Mouse (Mus musculus) intestine, embryonic 16.5 days (tissue): ENCODE measurements at regions not wholly inside any gene's neighbourhood (a gene's known extent, or its start where the extent isn't known, plus 50 kb on each side); places are given as distances from the start of the nearest gene placed in this dataset.

Source experiments
- ATAC-seq: fragments of 200-750 bp; cut with Nextera tagmentation; 2 replicates; pipeline ENCODE4 v1.8.0; 2017; ENCODE audit warnings: moderate TSS enrichment, moderate library complexity
- H3K27ac ChIP-seq: fragments of 300-500 bp; sonication (generic); 2 replicates; pipeline ENCODE4 v1.5.1; 2014; ENCODE audit warnings: mild to moderate bottlenecking, low read length
- H3K27me3 ChIP-seq: fragments of 300-500 bp; sonication (generic); replicated peaks from 2 replicates; pipeline ENCODE4 v1.6.1; 2014; ENCODE audit warnings: low read length, control low read depth, mixed read lengths; ENCODE audit not compliant: control insufficient read depth, insufficient read depth
- H3K36me3 ChIP-seq: fragments of 300-500 bp; sonication (generic); 2 replicates; pipeline ENCODE4 v1.6.1; 2014; ENCODE audit warnings: low read length, control low read depth; ENCODE audit not compliant: control insufficient read depth, insufficient read depth
- H3K4me1 ChIP-seq: fragments of 300-500 bp; sonication (generic); 2 replicates; pipeline ENCODE4 v1.6.1; 2014; ENCODE audit warnings: low read length, control low read depth, mixed read lengths; ENCODE audit not compliant: control insufficient read depth, insufficient read depth
- H3K4me2 ChIP-seq: fragments of 300-500 bp; sonication (generic); 2 replicates; pipeline ENCODE4 v1.6.1; 2014; ENCODE audit warnings: low read depth, low read length, control low read depth
- H3K4me3 ChIP-seq: fragments of 300-500 bp; sonication (generic); 2 replicates; pipeline ENCODE4 v1.5.1; 2014; ENCODE audit warnings: mild to moderate bottlenecking, low read length
- H3K9ac ChIP-seq: fragments of 300-500 bp; sonication (generic); 2 replicates; pipeline ENCODE4 v1.6.1; 2014; ENCODE audit warnings: low read depth, low read length
- H3K9me3 ChIP-seq: fragments of 300-500 bp; sonication (generic); 2 replicates; pipeline ENCODE4 v1.6.1; 2016; ENCODE audit warnings: low read length, control low read depth; ENCODE audit not compliant: control insufficient read depth
- WGBS: fragments of 180-500 bp; shearing (Covaris S2); extraction: QIAGEN DNeasy Blood & Tissue Kit; methylation state at CpG from one replicate; pipeline ENCODE4 v1.1.7; 2014; 5-methylcytosine and 5-hydroxymethylcytosine counted together

DNA sequence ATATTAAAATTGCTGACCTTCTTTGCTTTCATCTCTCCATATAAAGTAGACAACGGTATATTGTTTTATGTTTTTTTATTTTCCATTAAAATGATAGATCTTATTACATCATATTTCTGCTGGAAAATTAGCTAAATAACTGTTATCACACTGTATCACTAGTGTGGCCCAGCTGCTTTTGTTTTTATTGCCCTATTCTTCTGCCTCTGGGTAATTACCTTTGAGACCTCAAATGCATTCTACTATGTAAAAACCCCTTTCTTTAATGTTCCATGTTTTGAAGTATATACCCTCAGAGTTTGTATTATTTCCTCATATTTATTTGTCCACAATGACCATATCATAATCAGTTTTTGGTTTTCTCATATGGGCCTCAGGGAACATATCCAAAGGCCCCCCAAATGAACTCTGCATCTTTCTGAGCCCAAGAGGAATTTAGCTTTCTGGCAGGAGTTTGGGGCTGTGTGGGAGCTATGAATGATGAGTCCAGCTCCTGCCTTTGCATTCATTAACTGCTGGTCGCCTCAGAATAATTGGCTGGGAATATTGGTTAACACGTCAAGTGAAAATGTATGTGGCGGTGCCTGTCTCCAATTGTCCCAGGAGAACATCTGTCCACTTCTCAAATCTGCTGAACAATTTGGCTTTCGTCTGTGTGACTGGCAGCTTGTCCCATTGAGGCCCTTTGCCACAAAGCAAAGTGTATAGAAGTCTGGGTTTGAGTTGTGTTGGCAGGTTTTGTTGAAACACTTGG lies 721.1 kb upstream of the Slit2 start:
- no peak overlapping the region for H3K4me3 ChIP-seq
- H3K36me3 ChIP-seq: no peaks in the 10 kb centered on the region
- no peaks in the 10 kb centered on the region for H3K27me3 ChIP-seq
- ATAC-seq: no peak
- H3K4me1 ChIP-seq: no peaks in the 10 kb centered on the region
- H3K9ac ChIP-seq: no peak overlapping the region
- no peak overlapping the region for H3K4me2 ChIP-seq
- 66% methylated on average over 5 of the region's 5 CpGs for WGBS
- no peak overlapping the region for H3K27ac ChIP-seq
- H3K9me3 ChIP-seq: no peaks in the 10 kb centered on the region

DNA sequence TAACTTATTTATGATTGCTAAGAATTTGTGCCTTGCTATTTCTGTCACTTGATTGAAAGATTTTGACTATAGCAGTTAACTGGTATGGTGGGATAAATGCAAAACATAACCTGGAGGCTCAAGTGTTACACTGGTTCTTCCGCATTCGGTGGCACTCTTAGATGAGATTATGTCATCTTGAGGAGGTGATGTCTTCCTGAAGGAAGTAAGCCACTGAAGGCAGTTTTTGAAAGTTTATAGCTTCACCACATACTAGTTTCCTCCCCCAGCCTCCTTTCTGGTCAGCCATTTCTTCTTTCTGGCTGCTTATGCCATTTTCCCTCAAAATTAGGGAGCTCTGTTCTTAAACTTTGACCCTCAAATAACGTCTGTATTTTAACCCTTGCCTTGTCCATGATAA lies 710.3 kb upstream of the Slit2 start:
- H3K9me3 ChIP-seq: no peaks in the 10 kb centered on the region
- no peaks in the 10 kb centered on the region for H3K27me3 ChIP-seq
- H3K9ac ChIP-seq: no peak overlapping the region
- no peaks in the 10 kb centered on the region for H3K36me3 ChIP-seq
- no peak overlapping the region for H3K4me3 ChIP-seq
- no peak overlapping the region for H3K4me2 ChIP-seq
- 64% methylated on average over 3 of the region's 3 CpGs for WGBS
- no peak for ATAC-seq
- H3K4me1 ChIP-seq: 0 out of 2 replicates have a peak, but pooled peaks cover 3% of the 10 kb centered on the region
- H3K27ac ChIP-seq: no peak overlapping the region

DNA sequence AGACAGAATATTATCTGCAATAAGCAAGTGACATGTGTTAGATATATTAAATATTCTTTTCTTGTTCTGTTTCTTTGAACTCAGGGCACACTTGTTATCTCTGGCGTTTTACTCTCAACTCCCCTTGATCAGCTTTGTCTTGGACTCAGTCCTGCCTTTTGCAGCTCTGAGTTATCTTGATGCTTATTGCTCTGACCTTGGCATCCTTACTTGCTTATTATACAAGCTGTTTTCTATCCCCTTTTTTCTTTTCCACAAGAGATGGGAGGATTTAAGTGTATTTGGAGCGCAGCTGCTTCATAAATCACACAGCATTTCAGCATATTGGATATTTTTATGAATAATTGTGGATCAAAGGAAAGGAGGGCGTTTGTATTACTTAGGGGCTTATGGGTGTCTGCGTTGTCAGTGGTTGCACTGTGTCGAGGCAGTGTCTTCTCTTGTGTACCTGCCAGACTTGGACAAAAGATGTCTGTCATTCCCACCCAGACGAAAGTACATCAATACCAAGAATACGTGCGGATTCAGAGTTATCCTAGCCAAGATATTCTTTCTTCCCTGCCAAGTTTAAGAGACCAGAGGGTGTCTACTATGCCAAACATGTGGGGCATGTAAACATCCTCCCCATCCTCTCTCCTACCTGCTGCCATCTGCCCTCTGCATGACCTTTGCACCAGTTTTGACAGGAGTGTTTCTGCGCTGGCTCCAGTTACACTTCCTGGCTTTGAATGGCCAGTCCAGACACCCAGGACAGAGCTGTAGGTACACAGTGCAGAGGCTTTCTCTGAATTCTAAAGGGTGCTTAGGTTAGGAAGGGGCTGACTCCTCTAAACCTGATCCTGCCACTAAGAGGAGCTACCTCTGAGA lies 709.3 kb upstream of the Slit2 start:
- Histone ChIP-seq H3K27ac (no peak overlapping the region), H3K4me2 (no peak overlapping the region)

DNA sequence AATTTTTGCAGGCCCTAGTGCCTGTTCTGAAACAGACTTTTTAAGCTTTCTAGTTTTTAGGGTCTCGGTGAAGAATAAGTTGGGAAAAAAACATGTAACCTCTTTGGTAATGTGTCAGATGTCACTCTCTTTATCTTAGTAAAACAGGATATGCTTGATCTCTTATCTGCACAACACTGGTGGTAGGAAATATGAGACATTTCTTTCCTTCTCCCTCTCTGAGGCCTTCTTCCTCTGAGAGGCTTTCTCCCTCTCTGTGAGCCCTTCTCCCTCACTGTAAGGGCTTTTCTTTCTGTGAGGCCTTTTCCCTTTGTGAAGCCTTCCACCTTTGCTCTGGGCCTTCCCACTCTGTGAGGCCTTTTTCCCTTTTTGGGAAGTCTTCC lies 708.7 kb upstream of the Slit2 start:
- H3K4me2 ChIP-seq: no peak overlapping the region
- peak overlapping the region; percentile 14; the same call in 1 of the 2 replicates for H3K27ac ChIP-seq
- H3K27me3 ChIP-seq: no peaks in the 10 kb centered on the region
- H3K9ac ChIP-seq: no peak overlapping the region
- no peaks in the 10 kb centered on the region for H3K36me3 ChIP-seq
- WGBS: 50% methylated on average over 1 of the region's 1 CpGs
- no peak overlapping the region for H3K4me3 ChIP-seq
- 0 out of 2 replicates have a peak, but pooled peaks cover 3% of the 10 kb centered on the region for H3K4me1 ChIP-seq
- H3K9me3 ChIP-seq: no peaks in the 10 kb centered on the region
- no peak for ATAC-seq

More for the DNA sequence above, 709.3 kb upstream of the Slit2 start:
- no peaks in the 10 kb centered on the region for H3K36me3 ChIP-seq
- no peak overlapping the region for H3K9ac ChIP-seq
- WGBS: 53% methylated on average over 9 of the region's 9 CpGs
- H3K27me3 ChIP-seq: no peaks in the 10 kb centered on the region
- peak; percentile 57 for ATAC-seq
- 0 out of 2 replicates have a peak, but pooled peaks cover 3% of the 10 kb centered on the region for H3K4me1 ChIP-seq
- no peaks in the 10 kb centered on the region for H3K9me3 ChIP-seq
- no peak overlapping the region for H3K4me3 ChIP-seq

DNA sequence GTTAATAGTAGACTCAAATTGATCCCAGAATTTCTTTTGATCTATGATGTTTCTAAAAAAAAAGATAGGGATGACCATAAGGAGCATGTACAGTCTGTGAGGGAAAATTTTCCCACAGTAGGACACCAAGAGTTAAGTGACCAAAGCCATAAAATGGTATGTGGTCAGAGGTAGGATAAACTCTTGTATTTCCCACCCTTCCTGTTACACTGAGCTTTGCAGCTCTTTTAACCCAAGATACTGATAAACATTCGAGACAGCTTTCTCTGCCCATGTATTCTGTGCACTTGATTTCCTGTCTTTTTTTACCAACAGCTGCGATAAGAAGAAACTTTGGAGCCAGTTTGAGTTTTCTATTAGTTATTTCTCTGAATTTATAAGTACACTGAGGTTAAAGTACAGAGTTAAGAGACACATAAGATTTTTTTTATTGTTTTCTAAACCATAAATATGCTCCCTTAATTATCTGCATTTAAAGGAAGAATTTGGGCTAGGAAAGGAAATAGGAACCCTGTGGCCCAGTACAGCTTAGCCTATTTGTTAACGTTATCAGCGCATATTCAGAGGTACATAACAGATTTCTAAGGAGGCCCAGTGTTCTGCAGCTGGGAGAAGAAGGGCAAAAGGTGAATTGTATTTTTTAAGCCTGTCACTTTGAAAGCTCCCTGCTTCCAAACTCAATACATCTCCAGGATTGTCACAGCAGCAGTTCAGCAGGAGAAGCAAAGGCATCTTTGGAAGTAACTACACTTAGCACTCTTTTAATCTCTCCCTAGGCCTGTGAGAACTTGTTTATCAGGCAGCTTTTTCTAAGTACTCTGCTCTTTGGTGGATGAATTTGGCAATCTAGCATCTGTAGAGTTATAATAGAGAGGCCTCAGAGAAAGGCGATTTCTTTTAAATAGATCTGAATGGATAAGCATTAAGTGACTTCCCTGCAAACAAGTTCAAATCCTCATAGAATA lies 706.4 kb upstream of the Slit2 start:
- Histone ChIP-seq H3K9me3 (no peaks in the 10 kb centered on the region), H3K27ac (no peak overlapping the region), H3K4me2 (no peak overlapping the region), H3K9ac (no peak overlapping the region), H3K4me1 (0 out of 2 replicates have a peak, but pooled peaks cover 3% of the 10 kb centered on the region), H3K36me3 (no peaks in the 10 kb centered on the region), H3K4me3 (no peak overlapping the region), H3K27me3 (no peaks in the 10 kb centered on the region)
- WGBS: 33% methylated on average over 5 of the region's 5 CpGs
- ATAC-seq: peak; percentile 76

DNA sequence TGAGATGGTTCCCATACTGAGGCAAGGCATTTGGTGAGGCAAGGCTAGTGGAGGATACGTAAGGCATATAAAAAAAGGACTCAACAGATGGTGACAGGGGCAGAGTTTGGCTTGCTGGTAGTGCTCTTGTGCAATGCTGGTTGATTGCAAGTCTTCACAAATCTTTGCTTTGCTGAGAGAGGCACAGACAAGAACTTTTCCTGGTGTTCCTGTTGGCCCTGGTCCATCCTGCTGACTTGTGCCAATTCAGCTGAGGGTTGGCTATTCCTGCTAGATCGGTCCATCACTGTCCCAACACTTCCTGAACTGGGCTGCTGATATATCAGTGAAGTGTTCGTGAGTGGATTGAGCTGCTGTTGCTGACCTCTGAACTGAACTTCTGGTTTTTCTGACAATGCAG lies 703.3 kb upstream of the Slit2 start:
- Histone ChIP-seq H3K4me2 (no peak overlapping the region), H3K4me1 (0 out of 2 replicates have a peak, but pooled peaks cover 3% of the 10 kb centered on the region), H3K9me3 (no peaks in the 10 kb centered on the region), H3K27me3 (no peaks in the 10 kb centered on the region), H3K4me3 (no peak overlapping the region), H3K27ac (no peak overlapping the region), H3K36me3 (no peaks in the 10 kb centered on the region), H3K9ac (no peak overlapping the region)
- WGBS: 82% methylated on average over 3 of the region's 3 CpGs
- no peak for ATAC-seq

DNA sequence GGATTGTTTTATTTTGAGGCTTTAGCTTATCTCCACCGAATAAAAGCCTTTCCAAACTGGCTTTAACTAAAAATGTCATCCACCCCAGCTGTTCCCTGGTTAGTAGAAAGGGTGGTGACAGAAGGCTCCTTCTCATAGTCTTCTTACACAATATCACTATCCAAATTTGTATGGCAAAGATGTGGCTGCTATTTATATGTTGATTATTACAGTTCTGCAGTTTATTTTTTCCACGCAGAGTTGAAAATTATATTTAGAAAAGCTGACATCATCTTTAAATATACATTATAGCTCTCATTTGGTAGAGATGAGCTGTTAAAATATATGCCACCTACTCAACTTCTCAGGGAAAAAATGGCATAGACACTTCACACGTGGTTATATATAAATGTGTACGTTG lies 683.3 kb upstream of the Slit2 start:
- H3K4me1 ChIP-seq: no peaks in the 10 kb centered on the region
- ATAC-seq: no peak
- 84% methylated on average over 4 of the region's 4 CpGs for WGBS

DNA sequence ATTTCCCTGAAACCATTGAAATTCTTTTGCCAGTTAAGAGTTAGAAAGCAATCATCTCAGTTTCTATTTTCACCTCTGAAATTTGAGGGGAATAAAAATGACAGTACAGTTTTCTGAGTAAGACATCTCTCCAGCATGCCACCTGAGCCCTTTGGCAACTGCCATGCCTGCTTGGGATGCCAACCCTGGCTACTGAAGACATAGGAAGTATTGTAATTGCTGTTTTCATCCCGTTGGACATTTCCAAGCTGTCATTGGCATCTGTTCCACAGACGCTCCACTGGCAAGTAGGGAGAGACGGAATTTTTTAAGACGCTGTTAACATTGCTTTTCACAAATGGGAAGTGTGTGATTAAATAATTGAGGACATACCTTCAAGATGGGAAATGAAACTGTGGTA lies 665.4 kb upstream of the Slit2 start:
- H3K36me3 ChIP-seq: no peaks in the 10 kb centered on the region
- no peak for ATAC-seq
- no peak overlapping the region for H3K9ac ChIP-seq
- H3K27ac ChIP-seq: no peak overlapping the region
- 86% methylated on average over 4 of the region's 4 CpGs for WGBS
- no peak overlapping the region for H3K4me3 ChIP-seq
- no peaks in the 10 kb centered on the region for H3K4me1 ChIP-seq
- H3K9me3 ChIP-seq: no peaks in the 10 kb centered on the region
- no peak overlapping the region for H3K4me2 ChIP-seq
- H3K27me3 ChIP-seq: no peaks in the 10 kb centered on the region

More for the DNA sequence above, 683.3 kb upstream of the Slit2 start:
- Histone ChIP-seq H3K4me3 (no peak overlapping the region), H3K36me3 (no peaks in the 10 kb centered on the region), H3K9ac (no peak overlapping the region), H3K9me3 (no peaks in the 10 kb centered on the region), H3K4me2 (no peak overlapping the region), H3K27me3 (no peaks in the 10 kb centered on the region), H3K27ac (no peak overlapping the region)

DNA sequence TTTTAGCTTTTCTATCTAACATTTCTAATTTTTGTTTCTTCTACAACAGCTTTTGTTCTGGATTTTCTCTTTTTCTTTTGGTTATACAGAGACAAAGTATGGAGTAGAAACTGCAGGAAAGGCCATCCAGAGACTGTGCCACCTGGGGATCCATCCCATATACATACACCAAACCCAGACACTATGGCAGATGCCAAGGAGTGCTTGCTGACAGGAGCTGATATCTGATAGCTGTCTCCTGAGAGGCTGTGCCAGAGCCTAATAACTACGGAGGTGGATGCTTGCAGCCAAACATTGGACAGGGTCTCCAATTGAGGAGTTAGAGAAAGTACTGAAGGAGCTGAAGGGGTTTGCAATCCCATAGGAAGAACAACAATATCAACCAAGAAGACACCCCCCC lies 664.8 kb upstream of the Slit2 start:
- 76% methylated on average over 1 of the region's 1 CpGs for WGBS
- Histone ChIP-seq H3K4me2 (no peak overlapping the region), H3K4me1 (no peaks in the 10 kb centered on the region), H3K27ac (no peak overlapping the region), H3K36me3 (no peaks in the 10 kb centered on the region), H3K27me3 (no peaks in the 10 kb centered on the region), H3K9ac (no peak overlapping the region), H3K9me3 (no peaks in the 10 kb centered on the region), H3K4me3 (no peak overlapping the region)
- no peak for ATAC-seq
